Mouse (Mus musculus) gastrocnemius, postnatal 10 days (tissue): Measurements from ENCODE around the gene Endod1. TPM values are rescaled to one million over a fixed set of nuclear protein-coding genes. Genes with fewer than 3 reads are reported as not detected.

Source experiments
- DNase-seq: peaks from one replicate; pipeline ENCODE4 v3.0.0; 2021; ENCODE audit warnings: mixed read lengths
- total RNA-seq, 2 experiments: library from RNA; stranded (reverse); gene quantifications; 2 replicates each; pipeline ENCODE4 v1.2.3; 2021

The Endod1 gene
- total RNA-seq, 2 experiments from 2014 or later, result 11.0 to 12.7 TPM

- DNase-seq, result no peak
These were observed 64.7 kb downstream of the Endod1 start for GRCm38 (mm10) chr9:14316618-14317017.

GRCm38 (mm10) chr9:14314477-14314876 lies 66.8 kb downstream of the Endod1 start:
- no peak for DNase-seq

- no peak for DNase-seq
These were observed 67.3 kb downstream of the Endod1 start for GRCm38 (mm10) chr9:14313968-14314367.

- no peak for DNase-seq
These were observed 74.0 kb downstream of the Endod1 start for GRCm38 (mm10) chr9:14307341-14307740.

- DNase-seq, result no peak
These were observed 76.9 kb downstream of the Endod1 start for GRCm38 (mm10) chr9:14304262-14304968.

Other genes with a start within 250 kb of the Endod1 start
- gene Sesn3, start 106.4 kb downstream of the Endod1 start, total RNA-seq, result 10 to 100 TPM; 43.4 to 44.8 TPM
- gene Kdm4d, start 119.0 kb upstream of the Endod1 start, total RNA-seq, result under 1 TPM; 0.09 to 0.11 TPM
- gene Cwc15, start 119.1 kb upstream of the Endod1 start, total RNA-seq, result 100 to 1,000 TPM; 101 to 102 TPM